Mouse (Mus musculus): ENCODE data around the gene Gucy1b1. TPM values are rescaled to one million over a fixed set of nuclear protein-coding genes. Genes with fewer than 3 reads are reported as not detected.

The Gucy1b1 gene
- polyA plus RNA-seq, 1 experiment from 2014 or later = 21.0 TPM

Small RNAs within 50 kb of the gene (microRNA-seq; reads per million reads assigned to microRNA genes)
- gene Mir7010 = not detected

Other genes with a start within 250 kb of the Gucy1b1 start
- 9.0 and 10.1 TPM in 2 replicates for gene Ctso, start 142.1 kb downstream of the Gucy1b1 start, polyA plus RNA-seq (2015; fragmentation: Nextera tagmentation; extraction: Ambion mirVana)
- 0.33 TPM in 1 of 2 replicates, not detected in the other for gene Tdo2, start 98.5 kb downstream of the Gucy1b1 start, polyA plus RNA-seq (2015; fragmentation: Nextera tagmentation; extraction: Ambion mirVana)
- not detected in 2 replicates for gene Asic5, start 92.4 kb downstream of the Gucy1b1 start, polyA plus RNA-seq (2015; fragmentation: Nextera tagmentation; extraction: Ambion mirVana)
- gene Gucy1a1, start 71.1 kb upstream of the Gucy1b1 start, polyA plus RNA-seq (2015; fragmentation: Nextera tagmentation; extraction: Ambion mirVana) = 8.1 and 9.2 TPM in 2 replicates